ENCODE assay signal across 8 mouse cellular contexts in genomic region chr10:96722491-96722890, GRCm38 (mm10).
A peak's percentile ranks its signal among the peaks of the same experiment; 100 is the strongest.
DNase-seq lines count a peak whose midpoint lies in the region; ATAC-seq and TF ChIP-seq lines count a peak whose summit lies in the region.

No protein-coding gene starts in this region.

- no peaks in the 10 kb centered on the region for H3K9me3 ChIP-seq in embryonic facial prominence, embryonic 10.5 days
- no peaks in the 10 kb centered on the region for H3K9me3 ChIP-seq in heart, embryonic 15.5 days (replicated peaks)
- H3K9me3 ChIP-seq in kidney, embryonic 16.5 days (ENCODE audit: low read length): no peaks in the 10 kb centered on the region

- DNase-seq in right cerebral cortex, postnatal 4 days: peak; percentile 33
- DNase-seq in right cerebral cortex, adult 2 months (ENCODE audit: low spot score in 2 of 2): no peak
- peak; percentile 82 for DNase-seq in embryonic facial prominence, embryonic 10.5 days (ENCODE audit: low spot score)
- peak; percentile 79 for DNase-seq in lung, postnatal 14 days

- peak; percentile 84 for ATAC-seq in heart, embryonic 15.5 days (replicated peaks; ENCODE audit: insufficient number of reproducible peaks, insufficient read depth, low FRiP score, low read depth)
- peak; percentile 98 for ATAC-seq in kidney, embryonic 16.5 days (ENCODE audit: low FRiP score, low TSS enrichment)
- no peak for ATAC-seq in activated CD4-positive, CD25-positive, alpha-beta regulatory T cell, adult 4 months

- H3K27me3 ChIP-seq in embryonic facial prominence, embryonic 10.5 days (replicated peaks; ENCODE audit: low read depth, poor library complexity, severe bottlenecking): no peaks in the 10 kb centered on the region
- H3K27me3 ChIP-seq in heart, embryonic 15.5 days: no peaks in the 10 kb centered on the region
- H3K27me3 ChIP-seq in kidney, embryonic 16.5 days (ENCODE audit: insufficient read depth, low read length): no peaks in the 10 kb centered on the region
- no peaks in the 10 kb centered on the region for H3K27me3 ChIP-seq in small intestine, adult 2 months (ENCODE audit: control insufficient read depth, insufficient read depth, low read length)

- TF ChIP-seq POLR2A in small intestine, adult 2 months (IDR thresholded peaks at IDR 0.05; ENCODE audit: low read depth, low read length): no peak

- H3K4me1 ChIP-seq in embryonic facial prominence, embryonic 10.5 days: peaks cover 33% of the 10 kb centered on the region
- H3K4me1 ChIP-seq in heart, embryonic 15.5 days (replicated peaks): peaks cover 35% of the 10 kb centered on the region
- peaks cover 9% of the 10 kb centered on the region for H3K4me1 ChIP-seq in kidney, embryonic 16.5 days (ENCODE audit: insufficient read depth, low read length)
- H3K4me1 ChIP-seq in small intestine, adult 2 months (ENCODE audit: control insufficient read depth, insufficient read depth, insufficient read length, low read length): peaks cover 14% of the 10 kb centered on the region; the same call in 1 of the 2 replicates

- no peak for TF ChIP-seq CTCF in small intestine, adult 2 months (IDR thresholded peaks at IDR 0.05; ENCODE audit: extremely low read depth, insufficient read length, insufficient replicate concordance, low read depth, low read length)

- no peak overlapping the region for H3K4me2 ChIP-seq in heart, embryonic 15.5 days
- no peak overlapping the region for H3K4me2 ChIP-seq in kidney, embryonic 16.5 days (replicated peaks; ENCODE audit: low read depth, low read length)

- H3K36me3 ChIP-seq in embryonic facial prominence, embryonic 10.5 days (replicated peaks): no peaks in the 10 kb centered on the region
- no peaks in the 10 kb centered on the region for H3K36me3 ChIP-seq in heart, embryonic 15.5 days
- H3K36me3 ChIP-seq in kidney, embryonic 16.5 days (ENCODE audit: insufficient read depth, low read length): no peaks in the 10 kb centered on the region
- H3K36me3 ChIP-seq in small intestine, adult 2 months (ENCODE audit: control insufficient read depth, insufficient read depth, low read length): no peaks in the 10 kb centered on the region

- H3K9ac ChIP-seq in heart, embryonic 15.5 days: no peak overlapping the region
- peak overlapping the region; percentile 25; the same call in 1 of the 2 replicates for H3K9ac ChIP-seq in kidney, embryonic 16.5 days (replicated peaks; ENCODE audit: low read length)

- no peak overlapping the region for H3K4me3 ChIP-seq in embryonic facial prominence, embryonic 10.5 days
- no peak overlapping the region for H3K4me3 ChIP-seq in heart, embryonic 15.5 days
- H3K4me3 ChIP-seq in kidney, embryonic 16.5 days (ENCODE audit: low read length): no peak overlapping the region
- H3K4me3 ChIP-seq in small intestine, adult 2 months (ENCODE audit: low read depth, low read length): no peak overlapping the region

- H3K27ac ChIP-seq in embryonic facial prominence, embryonic 10.5 days (replicated peaks): peak overlapping the region; percentile 65
- peak overlapping the region; percentile 46; the same call in 1 of the 2 replicates for H3K27ac ChIP-seq in heart, embryonic 15.5 days
- no peak overlapping the region for H3K27ac ChIP-seq in kidney, embryonic 16.5 days (ENCODE audit: low read length)
- peak overlapping the region; percentile 46 for H3K27ac ChIP-seq in small intestine, adult 2 months (ENCODE audit: insufficient read depth, low read depth, low read length)

- 23% methylated on average over 9 of the region's 9 CpGs for WGBS in embryonic facial prominence, embryonic 10.5 days
- 25% methylated on average over 9 of the region's 9 CpGs for WGBS in heart, embryonic 15.5 days
- 25% methylated on average over 9 of the region's 9 CpGs for WGBS in kidney, embryonic 16.5 days
- 9% methylated on average over 9 of the region's 9 CpGs for WGBS in small intestine, adult 2 months

Comparison
In these comparisons a context has a peak if more than half of its experiments do, and no peak if none do; other contexts are left out.
1. DNase-seq: peak in right cerebral cortex, postnatal 4 days (single experiment), embryonic facial prominence, embryonic 10.5 days (single experiment) and lung, postnatal 14 days (single experiment); none in right cerebral cortex, adult 2 months (0 of 2).